Mouse (Mus musculus) heart, postnatal 0 days (tissue): ENCODE results near the gene Bsg.

Source experiments
- CTCF ChIP-seq: IDR thresholded peaks from 2 replicates; pipeline ENCODE4 v1.5.1; 2016; ENCODE audit warnings: antibody characterized with exemption, control low read depth, low read depth
- EP300 ChIP-seq: IDR thresholded peaks from 2 replicates; pipeline ENCODE4 v1.6.1; 2016; ENCODE audit warnings: antibody characterized with exemption, low read depth

DNA sequence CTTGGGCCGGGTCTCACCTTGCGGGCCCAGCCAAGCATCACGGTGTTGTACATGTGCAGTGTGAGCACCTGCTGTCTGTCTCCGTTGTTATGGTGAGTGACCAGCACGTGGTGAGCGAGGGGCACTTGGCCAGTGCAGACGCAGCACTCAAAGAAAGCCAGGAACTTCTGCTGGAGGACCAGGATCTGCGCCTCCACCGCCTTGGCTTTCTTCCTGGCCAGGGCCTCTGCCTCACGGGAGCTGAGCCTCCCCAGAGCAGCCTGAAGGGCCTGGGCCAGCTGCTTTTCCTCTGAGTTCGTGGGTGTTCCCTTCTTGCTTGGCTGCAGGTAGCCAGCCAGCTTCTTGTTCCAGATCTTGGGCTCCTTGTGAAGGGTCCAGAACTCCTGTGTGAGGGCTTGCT, 38.9 kb downstream of the Bsg start:
- TF ChIP-seq EP300 (no peak), CTCF (no peak)
